Mouse (Mus musculus): ENCODE measurements around the gene Fgf16. TPM values are rescaled to one million over a fixed set of nuclear protein-coding genes. Genes with fewer than 3 reads are reported as not detected.
A peak's percentile ranks its signal among the peaks of the same experiment; 100 is the strongest.

The Fgf16 gene
- not detected in 2 replicates for polyA plus RNA-seq (2016; fragmentation: Nextera tagmentation; extraction: Ambion mirVana)

DNA sequence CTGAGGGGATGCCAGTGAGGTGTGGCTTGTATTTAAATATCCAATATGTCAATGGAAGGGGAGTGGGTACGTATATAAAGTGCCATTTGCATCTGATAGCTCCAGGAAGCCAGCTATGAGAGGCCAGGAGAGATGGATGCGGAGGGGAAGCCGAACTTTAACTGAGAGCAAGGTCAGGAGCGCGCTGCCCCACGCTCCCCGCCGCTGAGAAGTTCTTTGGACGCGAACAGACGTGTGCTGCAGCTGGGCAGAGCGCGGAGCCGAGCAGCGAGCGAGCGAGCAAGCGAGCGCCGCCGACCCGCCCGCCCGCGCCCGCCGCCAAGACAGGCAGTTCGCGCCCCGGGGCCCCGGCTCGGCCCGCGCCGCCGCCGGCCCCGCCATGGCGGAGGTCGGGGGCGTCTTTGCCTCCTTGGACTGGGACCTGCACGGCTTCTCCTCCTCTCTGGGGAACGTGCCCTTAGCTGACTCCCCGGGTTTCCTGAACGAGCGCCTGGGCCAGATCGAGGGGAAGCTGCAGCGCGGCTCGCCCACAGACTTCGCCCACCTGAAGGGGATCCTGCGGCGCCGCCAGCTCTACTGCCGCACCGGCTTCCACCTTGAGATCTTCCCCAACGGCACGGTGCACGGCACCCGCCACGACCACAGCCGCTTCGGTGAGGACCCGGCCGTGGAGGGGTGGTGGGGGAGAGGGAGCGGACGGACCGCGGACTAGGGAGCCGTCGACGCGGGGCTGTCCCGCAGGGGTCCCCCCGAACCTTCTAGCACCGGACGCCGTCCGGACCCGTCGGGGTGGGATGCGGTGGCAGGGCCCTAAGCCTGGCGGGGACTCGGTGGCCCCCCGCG lies at the start of gene Fgf16:
Gene Fgf16 (plus strand): TSS at position 118 of the 843 bp plus-strand sequence.
- peak within 1 kb of the TSS; percentile 42 for H3K4me3 ChIP-seq
- no peak within 1 kb of the TSS; the same call in 1 of the 2 replicates for H3K9ac ChIP-seq (replicated peaks)
- H3K27ac ChIP-seq (replicated peaks): no peak within 1 kb of the TSS
- peaks cover 2% of the 10 kb centered on the region; the same call in 1 of the 2 replicates for H3K4me1 ChIP-seq
- ATAC-seq (ENCODE audit: low FRiP score, low read depth): peak; percentile 47
- WGBS: 18% methylated on average over 57 of the region's 86 CpGs
- no peaks in the 10 kb centered on the region for H3K9me3 ChIP-seq
- peak within 1 kb of the TSS; percentile 60 for H3K4me2 ChIP-seq (replicated peaks)
- peaks cover 61% of the 10 kb centered on the region for H3K27me3 ChIP-seq
- H3K36me3 ChIP-seq: no peaks in the 10 kb centered on the region

DNA sequence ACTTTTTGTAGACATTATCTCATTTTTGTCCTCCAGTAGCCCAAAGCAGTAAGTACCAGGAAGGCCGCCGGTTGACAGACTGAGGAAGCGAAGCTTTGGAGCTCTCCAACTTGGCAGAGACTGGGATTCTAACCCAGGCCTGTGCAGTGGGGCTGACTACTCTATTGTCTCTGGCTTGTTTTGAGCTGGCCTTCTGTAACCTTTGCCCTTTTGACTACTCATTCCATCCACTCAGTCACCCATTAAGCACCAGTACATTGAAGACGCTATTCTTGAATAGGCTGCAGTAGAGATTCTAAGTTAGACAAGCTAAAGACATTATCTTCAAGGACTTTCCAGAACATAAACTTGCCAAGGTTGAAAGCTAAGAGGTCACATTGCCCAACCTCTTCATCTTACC lies 49.3 kb upstream of the Fgf16 start:
- Histone ChIP-seq H3K36me3 (no peaks in the 10 kb centered on the region), H3K4me1 (no peaks in the 10 kb centered on the region), H3K27me3 (peaks cover 27% of the 10 kb centered on the region), H3K9ac (replicated peaks) (no peak overlapping the region), H3K9me3 (no peaks in the 10 kb centered on the region), H3K4me3 (no peak overlapping the region), H3K4me2 (replicated peaks) (no peak overlapping the region), H3K27ac (replicated peaks) (no peak overlapping the region)
- no peak for ATAC-seq (ENCODE audit: low FRiP score, low read depth)
- WGBS: 63% methylated on average over 4 of the region's 4 CpGs

GRCm38 (mm10) chrX:105715789-105716321 lies 48.2 kb upstream of the Fgf16 start:
- ATAC-seq (ENCODE audit: low FRiP score, low read depth): no peak

DNA sequence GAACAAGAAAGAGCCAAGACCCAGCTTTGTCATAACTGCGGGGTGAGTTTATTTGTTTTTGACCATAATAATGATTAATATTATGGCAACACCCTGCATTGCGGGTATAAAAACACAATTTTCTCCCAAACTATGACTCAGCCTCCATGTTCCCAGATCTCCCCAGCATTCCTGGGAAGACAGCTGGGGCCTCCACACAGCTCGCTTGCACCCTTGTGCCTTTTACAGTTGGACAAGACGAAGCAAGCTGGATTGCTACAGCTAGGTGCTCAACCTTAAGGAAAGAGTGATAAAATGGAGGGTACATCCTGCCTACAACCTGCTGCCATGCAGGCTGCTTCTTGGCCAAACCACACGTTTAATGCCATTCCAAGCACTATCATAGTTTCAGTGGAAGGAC lies 45.7 kb upstream of the Fgf16 start:
- Histone ChIP-seq H3K9ac (replicated peaks) (no peak overlapping the region), H3K27me3 (peaks cover 11% of the 10 kb centered on the region), H3K9me3 (no peaks in the 10 kb centered on the region), H3K4me2 (replicated peaks) (no peak overlapping the region), H3K36me3 (no peaks in the 10 kb centered on the region), H3K4me3 (no peak overlapping the region), H3K4me1 (no peaks in the 10 kb centered on the region), H3K27ac (replicated peaks) (no peak overlapping the region)
- no peak for ATAC-seq (ENCODE audit: low FRiP score, low read depth)
- WGBS: 90% methylated on average over 5 of the region's 5 CpGs

More at GRCm38 (mm10) chrX:105715789-105716321, 48.2 kb upstream of the Fgf16 start:
- Histone ChIP-seq H3K36me3 (no peaks in the 10 kb centered on the region), H3K4me3 (no peak overlapping the region), H3K27me3 (peaks cover 23% of the 10 kb centered on the region), H3K4me2 (replicated peaks) (no peak overlapping the region), H3K9ac (replicated peaks) (no peak overlapping the region), H3K4me1 (no peaks in the 10 kb centered on the region), H3K9me3 (no peaks in the 10 kb centered on the region), H3K27ac (replicated peaks) (no peak overlapping the region)
- 88% methylated on average over 7 of the region's 7 CpGs for WGBS

GRCm38 (mm10) chrX:105718943-105719342 lies 45.1 kb upstream of the Fgf16 start:
- Histone ChIP-seq H3K27me3 (peaks cover 11% of the 10 kb centered on the region), H3K4me1 (no peaks in the 10 kb centered on the region), H3K9ac (replicated peaks) (no peak overlapping the region), H3K27ac (replicated peaks) (no peak overlapping the region), H3K4me2 (replicated peaks) (no peak overlapping the region), H3K9me3 (no peaks in the 10 kb centered on the region), H3K4me3 (no peak overlapping the region), H3K36me3 (no peaks in the 10 kb centered on the region)
- no peak for ATAC-seq (ENCODE audit: low FRiP score, low read depth)
- WGBS: 86% methylated on average over 5 of the region's 5 CpGs

- no peak overlapping the region for H3K4me3 ChIP-seq
- H3K9me3 ChIP-seq: no peaks in the 10 kb centered on the region
- no peak overlapping the region for H3K27ac ChIP-seq (replicated peaks)
- H3K4me1 ChIP-seq: no peaks in the 10 kb centered on the region
- H3K4me2 ChIP-seq (replicated peaks): no peak overlapping the region
- H3K27me3 ChIP-seq: no peaks in the 10 kb centered on the region
- no peak for ATAC-seq (ENCODE audit: low FRiP score, low read depth)
- H3K9ac ChIP-seq (replicated peaks): no peak overlapping the region
- WGBS: 87% methylated on average over 7 of the region's 7 CpGs
- H3K36me3 ChIP-seq: no peaks in the 10 kb centered on the region
These were observed 39.9 kb upstream of the Fgf16 start for GRCm38 (mm10) chrX:105724174-105724573.

- Histone ChIP-seq H3K4me3 (peak overlapping the region; percentile 42), H3K27ac (replicated peaks) (no peak overlapping the region), H3K9me3 (no peaks in the 10 kb centered on the region), H3K27me3 (peaks cover 57% of the 10 kb centered on the region), H3K4me2 (replicated peaks) (peak overlapping the region; percentile 60), H3K4me1 (peaks cover 2% of the 10 kb centered on the region; the same call in 1 of the 2 replicates), H3K36me3 (no peaks in the 10 kb centered on the region), H3K9ac (replicated peaks) (no peak overlapping the region; the same call in 1 of the 2 replicates)
- peak; percentile 16; the same call in 1 of the 2 replicates for ATAC-seq (ENCODE audit: low FRiP score, low read depth)
- WGBS: 27% methylated on average over 22 of the region's 23 CpGs
These were observed 1.1 kb upstream of the Fgf16 start for GRCm38 (mm10) chrX:105762847-105763527.

DNA sequence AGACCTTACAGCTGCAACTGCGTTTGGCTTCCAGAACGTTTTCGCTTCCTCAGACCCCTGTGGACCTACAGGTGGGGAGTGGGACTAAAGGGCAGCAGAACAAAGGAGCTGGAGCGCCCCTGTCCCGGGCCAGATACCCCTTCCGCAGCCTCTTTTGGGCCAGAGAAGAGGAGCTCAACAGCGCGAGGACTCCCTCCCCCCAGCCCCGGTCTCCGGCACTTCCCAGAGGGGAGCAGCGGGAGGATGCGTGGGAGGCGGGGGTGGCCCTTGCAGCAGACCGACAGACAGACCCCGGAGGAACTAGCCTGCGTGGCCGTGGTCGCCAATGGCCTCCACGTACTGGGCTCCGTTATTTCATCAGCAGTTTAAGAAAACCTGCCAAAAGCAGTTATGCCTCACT lies 467 bp upstream of the Fgf16 start:
- peaks cover 61% of the 10 kb centered on the region for H3K27me3 ChIP-seq
- no peak overlapping the region for H3K27ac ChIP-seq (replicated peaks)
- WGBS: 20% methylated on average over 20 of the region's 20 CpGs
- H3K36me3 ChIP-seq: no peaks in the 10 kb centered on the region
- peaks cover 2% of the 10 kb centered on the region; the same call in 1 of the 2 replicates for H3K4me1 ChIP-seq
- H3K4me2 ChIP-seq (replicated peaks): peak overlapping the region; percentile 60
- peak overlapping the region; percentile 42 for H3K4me3 ChIP-seq
- no peak overlapping the region for H3K9ac ChIP-seq (replicated peaks)
- peak; percentile 62 for ATAC-seq (ENCODE audit: low FRiP score, low read depth)
- H3K9me3 ChIP-seq: no peaks in the 10 kb centered on the region

DNA sequence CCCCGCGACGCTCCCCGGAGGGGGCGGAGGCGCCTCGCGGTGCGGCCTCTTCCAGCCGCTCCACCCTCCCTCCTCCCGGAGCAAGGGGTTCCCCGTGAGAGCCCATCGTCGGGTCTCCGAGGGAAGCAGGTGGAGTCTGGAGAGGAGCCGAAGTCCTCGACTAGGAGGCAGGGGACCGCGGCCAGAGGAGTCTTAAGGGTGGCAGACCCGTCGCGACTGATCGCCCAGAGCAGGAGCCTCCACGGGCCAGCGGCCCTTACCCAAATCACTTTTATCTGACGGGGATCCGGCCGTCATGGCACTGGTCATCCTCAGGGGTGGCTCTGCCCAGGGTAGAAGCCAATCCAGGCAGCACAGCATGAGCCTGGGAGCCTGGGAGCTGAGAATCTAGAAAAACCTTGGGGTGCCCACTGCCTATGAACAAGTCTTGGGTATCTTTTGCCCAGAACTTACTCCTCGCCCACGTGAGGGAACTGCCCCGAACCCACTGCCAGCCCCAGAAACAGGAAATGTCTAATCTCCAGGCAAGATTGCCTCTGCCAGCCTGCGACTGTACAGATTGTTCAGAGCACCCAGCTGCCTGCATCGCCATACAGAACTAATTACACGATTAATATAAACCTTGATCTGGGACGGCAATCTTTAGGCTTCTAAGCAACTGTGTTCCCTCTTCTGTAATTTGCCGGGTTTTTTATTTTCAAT lies 1.1 kb downstream of the Fgf16 start:
- Histone ChIP-seq H3K4me3 (peak overlapping the region; percentile 42), H3K36me3 (no peaks in the 10 kb centered on the region), H3K9ac (replicated peaks) (no peak overlapping the region), H3K27ac (replicated peaks) (no peak overlapping the region), H3K9me3 (no peaks in the 10 kb centered on the region), H3K4me2 (replicated peaks) (peak overlapping the region; percentile 60), H3K27me3 (peaks cover 61% of the 10 kb centered on the region), H3K4me1 (peaks cover 2% of the 10 kb centered on the region; the same call in 1 of the 2 replicates)
- ATAC-seq (ENCODE audit: low FRiP score, low read depth): peak; percentile 23; the same call in 1 of the 2 replicates
- 34% methylated on average over 31 of the region's 36 CpGs for WGBS

GRCm38 (mm10) chrX:105766013-105766412 lies 1.9 kb downstream of the Fgf16 start:
- 52% methylated on average over 2 of the region's 6 CpGs for WGBS
- Histone ChIP-seq H3K4me1 (peaks cover 2% of the 10 kb centered on the region; the same call in 1 of the 2 replicates), H3K27ac (replicated peaks) (no peak overlapping the region), H3K4me2 (replicated peaks) (no peak overlapping the region), H3K9me3 (no peaks in the 10 kb centered on the region), H3K4me3 (no peak overlapping the region), H3K36me3 (no peaks in the 10 kb centered on the region), H3K9ac (replicated peaks) (no peak overlapping the region), H3K27me3 (peaks cover 58% of the 10 kb centered on the region)
- no peak for ATAC-seq (ENCODE audit: low FRiP score, low read depth)

- ATAC-seq (ENCODE audit: low FRiP score, low read depth): no peak
- no peak overlapping the region for H3K27ac ChIP-seq (replicated peaks)
- peaks cover 2% of the 10 kb centered on the region; the same call in 1 of the 2 replicates for H3K4me1 ChIP-seq
- H3K9me3 ChIP-seq: no peaks in the 10 kb centered on the region
- H3K36me3 ChIP-seq: no peaks in the 10 kb centered on the region
- no peak overlapping the region for H3K4me3 ChIP-seq
- H3K4me2 ChIP-seq (replicated peaks): no peak overlapping the region
- H3K9ac ChIP-seq (replicated peaks): no peak overlapping the region
- WGBS: 45% methylated on average over 9 of the region's 9 CpGs
- H3K27me3 ChIP-seq: peaks cover 56% of the 10 kb centered on the region
These were observed 3.2 kb downstream of the Fgf16 start for GRCm38 (mm10) chrX:105767177-105767764.
